Mouse (Mus musculus) large intestine, adult 2 months (tissue): ENCODE data around the gene Acrbp. TPM values are rescaled to one million over a fixed set of nuclear protein-coding genes. Genes with fewer than 3 reads are reported as not detected.
"Not testable (repeated sequence)": the region's sequence is repeated elsewhere in the genome, so short reads cannot be mapped to it uniquely, and the experiment has no call there.

Experiments used
- DNase-seq: peaks from one replicate; pipeline ENCODE4 v3.0.0-alpha.2; 2012; ENCODE audit warnings: low read depth, low spot score
- WGBS: fragments of 180-500 bp; shearing (Covaris S2); methylation state at CpG from one replicate; pipeline ENCODE4 v1.1.7; 2018; 5-methylcytosine and 5-hydroxymethylcytosine counted together
- polyA plus RNA-seq: library from polyadenylated mRNA; depleted of rRNA; stranded (reverse); fragments of >200 nt; gene quantifications from 2 replicates; pipeline ENCODE4 v1.2.3, GENCODE M21; 2012

Gene Acrbp
- polyA plus RNA-seq, 1 experiment, result 12.5 TPM

- DNase-seq, result not testable (repeated sequence)
- 60% methylated on average over 1 of the region's 1 CpGs for WGBS
Observed at GRCm38 (mm10) chr6:125065223-125065622, 15.7 kb downstream of the Acrbp start.

- no peak for DNase-seq
- WGBS, result 25% methylated on average over 8 of the region's 8 CpGs
Observed at GRCm38 (mm10) chr6:125067571-125067995, 18.1 kb downstream of the Acrbp start, which contains the start of gene Lpar5. Gene Lpar5 (plus strand): TSS chr6:125067920.

GRCm38 (mm10) chr6:125071170-125071895 lies 21.8 kb downstream of the Acrbp start:
- DNase-seq, result no peak
- WGBS, result 28% methylated on average over 18 of the region's 18 CpGs

GRCm38 (mm10) chr6:125071896-125072279 lies 22.4 kb downstream of the Acrbp start:
- no peak for DNase-seq
- WGBS, result 2% methylated on average over 2 of the region's 2 CpGs

- DNase-seq, result no peak
- WGBS, result 13% methylated on average over 8 of the region's 8 CpGs
Observed at GRCm38 (mm10) chr6:125073825-125074224, 24.3 kb downstream of the Acrbp start.

- no peak for DNase-seq
- 70% methylated on average over 25 of the region's 25 CpGs for WGBS
Observed at GRCm38 (mm10) chr6:125081394-125081793, 31.9 kb downstream of the Acrbp start.

- 49% methylated on average over 45 of the region's 45 CpGs for WGBS
- DNase-seq, result no peak
Observed at GRCm38 (mm10) chr6:125081797-125082560, 32.5 kb downstream of the Acrbp start.

- 73% methylated on average over 7 of the region's 7 CpGs for WGBS
- DNase-seq, result no peak
Observed at GRCm38 (mm10) chr6:125082801-125083386, 33.4 kb downstream of the Acrbp start.

- 23% methylated on average over 4 of the region's 4 CpGs for WGBS
Observed at GRCm38 (mm10) chr6:125084424-125084823, 34.9 kb downstream of the Acrbp start.

GRCm38 (mm10) chr6:125087937-125088336 lies 38.4 kb downstream of the Acrbp start:
- no peak for DNase-seq
- WGBS, result 91% methylated on average over 3 of the region's 3 CpGs

More at GRCm38 (mm10) chr6:125084424-125084823, 34.9 kb downstream of the Acrbp start:
- DNase-seq, result no peak

- WGBS, result 4% methylated on average over 20 of the region's 20 CpGs
- no peak for DNase-seq
Observed at GRCm38 (mm10) chr6:125088561-125089321, 39.3 kb downstream of the Acrbp start.

- no peak for DNase-seq
- WGBS, result under 1% methylated on average over 15 of the region's 15 CpGs
Observed at GRCm38 (mm10) chr6:125089521-125090321, 40.2 kb downstream of the Acrbp start.

- 44% methylated on average over 10 of the region's 10 CpGs for WGBS
- no peak for DNase-seq
Observed at GRCm38 (mm10) chr6:125090341-125091085, 41.0 kb downstream of the Acrbp start.

GRCm38 (mm10) chr6:125092372-125092771 lies 42.9 kb downstream of the Acrbp start:
- DNase-seq, result no peak
- 79% methylated on average over 5 of the region's 5 CpGs for WGBS

- 33% methylated on average over 3 of the region's 3 CpGs for WGBS
- no peak for DNase-seq
Observed at GRCm38 (mm10) chr6:125094843-125095242, 45.4 kb downstream of the Acrbp start.

GRCm38 (mm10) chr6:125095391-125096278 lies 46.1 kb downstream of the Acrbp start, which contains the start of gene Chd4:
Gene Chd4 (plus strand): TSS chr6:125095981.
- WGBS, result 2% methylated on average over 41 of the region's 45 CpGs
- no peak for DNase-seq

GRCm38 (mm10) chr6:125096279-125096596 lies 46.7 kb downstream of the Acrbp start:
- WGBS, result 2% methylated on average over 22 of the region's 32 CpGs
- no peak for DNase-seq
